Mouse (Mus musculus): ENCODE data around the gene Tmem54.

DNA sequence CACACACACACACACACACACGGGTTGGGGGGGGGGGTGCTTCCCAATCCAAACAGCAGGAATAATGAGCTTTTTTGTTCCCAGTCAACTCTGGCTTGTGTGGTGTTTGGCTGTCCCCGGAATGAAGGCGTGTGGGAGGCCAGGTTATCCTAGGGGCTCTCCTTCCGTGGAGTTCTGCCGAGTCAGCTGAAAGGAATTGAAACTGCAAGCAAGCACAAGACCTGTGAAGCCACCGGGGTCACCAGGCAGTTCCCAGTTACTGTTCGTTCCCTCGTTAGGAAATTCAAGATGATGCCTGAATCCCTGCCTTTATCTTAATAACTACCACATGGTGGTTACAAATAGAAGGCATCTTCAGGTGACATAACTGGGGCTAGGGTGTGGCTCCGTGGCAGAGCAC is 24.0 kb downstream of the Tmem54 start:
- TF ChIP-seq CTCF (IDR thresholded peaks at IDR 0.05; ENCODE audit: borderline replicate concordance, insufficient read depth, low read depth, low read length) (no peak), POLR2A (IDR thresholded peaks at IDR 0.05; ENCODE audit: borderline replicate concordance, insufficient read depth, low read length) (no peak)

Measured in cerebellum, adult 2 months (tissue).